Mouse (Mus musculus) layer of hippocampus, postnatal 25 days (tissue): Measurements from ENCODE around the gene Olfr884. TPM values are rescaled to one million over a fixed set of nuclear protein-coding genes. Genes with fewer than 3 reads are reported as not detected.

ENCODE experiments used
- DNase-seq, 2 experiments: peaks; one replicate each; pipeline ENCODE4 v3.0.0; 2022; ENCODE audit warnings: mixed read lengths in 2 of 2, low spot score in 1 of 2; ENCODE audit errors: extremely low spot score in 1 of 2
- total RNA-seq, 2 experiments: library from RNA; stranded (reverse); gene quantifications; 2 replicates each; pipeline ENCODE4 v1.2.3; 2021

Gene Olfr884
- total RNA-seq, result not detected

- no peak for DNase-seq
These were observed at the start of gene Olfr884 for GRCm38 (mm10) chr9:38046255-38046654. Olfr884 (plus strand) TSS chr9:38046555.

GRCm38 (mm10) chr9:37998581-37999204, 47.7 kb upstream of the Olfr884 start:
- DNase-seq, result no peak

GRCm38 (mm10) chr9:38000021-38000420, 46.3 kb upstream of the Olfr884 start:
- DNase-seq, result no peak

GRCm38 (mm10) chr9:38025508-38025907, 20.8 kb upstream of the Olfr884 start, which contains the start of gene Olfr883:
Olfr883 (plus strand) TSS chr9:38025808.
- DNase-seq, result no peak

- no peak for DNase-seq
These were observed 14.7 kb downstream of the Olfr884 start, which contains the start of gene Olfr885 for GRCm38 (mm10) chr9:38061022-38061421. Olfr885 (plus strand) TSS chr9:38061322.

- DNase-seq, result no peak
These were observed 37.4 kb downstream of the Olfr884 start, which contains the start of gene Olfr887 for GRCm38 (mm10) chr9:38083772-38084171. Olfr887 (plus strand) TSS chr9:38084072.

Other genes starting within 250 kb of the Olfr884 start
- not detected for gene Olfr876, start 243.5 kb upstream of the Olfr884 start, total RNA-seq
- gene Olfr877, start 192.3 kb upstream of the Olfr884 start, total RNA-seq, result not detected
- gene Olfr145, start 149.8 kb upstream of the Olfr884 start, total RNA-seq, result not detected
- gene Olfr878, start 128.7 kb upstream of the Olfr884 start, total RNA-seq, result not detected
- gene Olfr881, start 54.7 kb upstream of the Olfr884 start, total RNA-seq, result not detected
- gene Olfr883, start 20.7 kb upstream of the Olfr884 start, total RNA-seq, result not detected
- not detected for gene Olfr885, start 14.8 kb downstream of the Olfr884 start, total RNA-seq
- gene Olfr887, start 37.5 kb downstream of the Olfr884 start, total RNA-seq, result not detected
- gene Olfr888, start 61.6 kb downstream of the Olfr884 start, total RNA-seq, result not detected
- not detected for gene Olfr889, start 68.6 kb downstream of the Olfr884 start, total RNA-seq
- not detected for gene Olfr890, start 96.0 kb downstream of the Olfr884 start, total RNA-seq
- gene Olfr891, start 134.3 kb downstream of the Olfr884 start, total RNA-seq, result not detected
- not detected for gene Olfr893, start 161.8 kb downstream of the Olfr884 start, total RNA-seq
- gene Olfr894, start 171.5 kb downstream of the Olfr884 start, total RNA-seq, result not detected
- gene Olfr143, start 206.2 kb downstream of the Olfr884 start, total RNA-seq, result not detected
- gene Olfr895, start 221.3 kb downstream of the Olfr884 start, total RNA-seq, result not detected
- not detected for gene Olfr896-ps1, start 244.6 kb downstream of the Olfr884 start, total RNA-seq